Mouse (Mus musculus) urinary bladder, postnatal 10 days (tissue): ENCODE measurements around the gene Tshr.
"Not testable (repeated sequence)": the region's sequence is repeated elsewhere in the genome, so short reads cannot be mapped to it uniquely, and the experiment has no call there.

ENCODE experiments used
- DNase-seq: peaks from one replicate; pipeline ENCODE4 v3.0.0; 2022; ENCODE audit warnings: low spot score

Tshr gene

GRCm38 (mm10) chr12:91496226-91496558, 111.8 kb downstream of the Tshr start:
- DNase-seq, result no peak

DNA sequence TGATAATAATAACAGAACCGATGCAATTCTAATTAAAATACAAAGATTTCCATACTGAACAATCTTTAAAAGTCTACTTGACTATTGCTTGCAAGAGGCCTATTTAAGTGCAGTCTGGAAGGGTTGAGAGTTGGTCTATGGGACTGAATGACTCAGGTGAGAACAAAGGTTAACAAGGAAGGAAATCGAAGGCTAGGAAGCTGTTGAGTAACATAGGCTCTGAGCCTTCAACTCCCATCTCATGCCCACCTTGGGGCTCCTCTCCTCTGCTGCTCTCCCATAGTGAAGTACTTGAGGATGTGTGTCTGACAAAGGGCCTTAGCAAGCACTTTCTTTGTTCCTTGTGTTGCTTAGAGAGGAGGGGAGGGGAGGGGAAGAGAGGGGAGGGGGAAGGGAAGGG, 116.1 kb downstream of the Tshr start:
- no peak for DNase-seq

DNA sequence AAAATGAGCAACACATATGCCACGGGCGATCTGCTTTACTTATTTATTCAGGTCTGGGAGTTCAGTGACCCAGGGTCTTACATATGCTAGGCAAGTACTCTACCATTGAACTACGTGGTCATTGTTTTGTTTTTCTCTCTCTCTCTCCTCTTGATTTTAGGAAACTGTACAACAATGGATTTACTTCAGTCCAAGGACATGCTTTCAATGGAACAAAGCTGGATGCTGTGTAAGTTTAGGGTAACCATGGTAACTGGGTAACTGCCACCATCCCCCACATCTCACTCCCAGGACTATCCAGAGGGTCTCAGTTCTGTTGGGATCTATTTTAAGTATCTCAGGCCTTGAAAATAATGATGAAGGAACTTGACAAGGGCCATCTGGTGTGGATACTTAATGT, 127.4 kb downstream of the Tshr start:
- no peak for DNase-seq

GRCm38 (mm10) chr12:91513980-91514379, 129.6 kb downstream of the Tshr start:
- no peak for DNase-seq

- DNase-seq, result no peak
Measured at GRCm38 (mm10) chr12:91517808-91518207, 133.4 kb downstream of the Tshr start.

- DNase-seq, result no peak
Measured at GRCm38 (mm10) chr12:91523626-91524025, 139.3 kb downstream of the Tshr start.

DNA sequence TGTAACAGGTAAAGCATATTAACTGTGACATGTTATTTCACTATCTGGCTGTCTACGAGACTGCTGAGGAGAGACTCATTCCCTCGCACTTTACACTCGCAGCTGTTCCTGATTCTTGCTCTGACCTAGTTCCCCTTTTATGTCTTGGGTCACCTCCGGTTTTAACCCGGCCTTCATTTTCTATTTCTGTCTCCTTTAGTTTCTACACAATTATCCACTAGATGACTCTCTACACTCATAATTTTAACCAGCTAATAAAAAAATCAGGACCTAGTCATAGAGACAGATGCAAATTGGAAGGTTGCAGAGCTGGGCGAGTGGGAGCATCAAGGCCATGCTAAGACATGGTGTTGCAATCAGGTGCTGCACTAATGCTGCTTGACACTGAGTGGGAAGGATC, 150.2 kb downstream of the Tshr start:
- no peak for DNase-seq

GRCm38 (mm10) chr12:91540202-91540601, 155.8 kb downstream of the Tshr start:
- no peak for DNase-seq

DNA sequence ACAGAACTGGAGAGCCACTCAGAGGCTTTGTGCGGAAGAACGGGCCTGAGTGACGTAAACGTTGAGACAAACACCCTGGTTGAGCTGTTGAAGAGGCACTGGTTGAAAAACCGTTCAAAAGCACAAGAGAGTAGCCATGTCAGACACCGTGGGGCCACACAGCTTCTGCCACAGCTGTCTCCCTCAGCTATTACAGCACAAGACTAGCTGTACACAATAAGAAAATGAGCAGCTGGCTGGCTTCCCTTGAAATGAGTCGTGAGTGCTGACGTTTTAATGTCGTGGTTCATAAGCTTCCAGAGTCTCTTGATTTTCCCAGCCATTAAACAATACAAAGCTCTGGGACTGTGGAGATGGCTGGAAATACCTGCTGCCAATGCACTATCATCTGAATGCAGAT, 165.1 kb downstream of the Tshr start:
- no peak for DNase-seq

DNA sequence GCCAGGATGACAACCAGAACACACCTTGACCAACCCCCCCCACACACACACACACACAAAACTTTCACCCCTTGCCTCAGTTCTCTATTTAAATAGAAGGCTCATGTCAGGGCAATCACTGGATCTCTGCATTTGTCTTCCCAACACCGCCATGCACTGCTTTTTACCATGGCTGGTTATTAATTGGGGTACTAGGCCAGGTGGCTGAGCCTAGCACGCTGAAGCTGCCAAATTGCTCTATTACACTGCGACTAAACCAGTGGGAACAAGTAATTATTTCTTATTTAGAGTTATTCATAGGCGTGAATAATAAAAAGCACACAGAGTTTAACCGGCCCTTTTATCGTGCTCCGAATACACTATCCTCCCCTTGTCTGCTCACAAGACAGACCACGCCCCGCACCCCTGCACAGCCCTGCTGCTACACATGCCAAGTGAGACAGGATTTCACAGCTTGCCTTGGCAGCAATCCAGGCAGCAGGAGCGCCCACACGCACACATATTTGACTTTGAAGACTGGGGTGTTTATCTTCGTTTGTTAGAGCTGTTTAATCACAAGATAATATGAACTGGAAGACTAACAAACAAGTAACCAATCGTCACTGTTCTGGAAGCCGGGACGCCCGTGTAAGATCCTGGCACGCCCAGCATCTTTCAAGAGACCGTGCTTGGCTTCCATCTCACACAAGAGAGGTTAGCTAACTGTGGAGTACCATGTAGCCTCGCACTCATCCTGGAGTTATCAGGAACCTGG, 167.6 kb downstream of the Tshr start:
- DNase-seq, result peak; percentile 15

DNA sequence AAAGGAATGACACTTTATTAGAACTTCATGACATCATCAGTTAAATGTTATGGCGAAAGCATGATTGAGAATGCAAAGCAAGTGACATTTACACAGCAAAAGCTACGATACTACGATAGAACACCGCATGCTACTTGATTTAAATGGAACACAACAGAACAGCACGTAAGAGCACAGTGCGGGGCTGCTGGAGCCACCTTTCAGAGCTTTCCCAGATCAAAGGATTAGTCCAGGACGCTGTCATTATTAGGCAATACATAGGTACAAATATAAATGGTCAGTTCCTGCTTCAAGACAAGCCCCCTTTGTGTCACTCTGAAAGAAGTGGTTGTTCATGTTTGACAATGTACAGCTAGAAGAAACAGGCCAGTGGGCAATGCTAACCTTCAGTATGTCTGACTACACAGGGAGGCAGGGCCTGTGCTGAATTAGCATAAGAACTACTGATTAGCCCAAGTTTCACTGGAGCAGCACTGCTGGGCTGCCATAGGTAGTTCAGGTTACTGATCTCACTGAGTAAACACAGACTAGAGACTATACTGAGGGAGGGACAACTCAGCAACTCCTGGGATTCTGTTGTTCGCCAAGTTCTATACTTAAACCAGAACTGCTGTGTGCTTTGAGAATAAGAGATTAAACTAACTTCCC, 173.1 kb downstream of the Tshr start:
- DNase-seq, result not testable (repeated sequence)

- not testable (repeated sequence) for DNase-seq
Measured at GRCm38 (mm10) chr12:91558152-91558551, 173.8 kb downstream of the Tshr start.

GRCm38 (mm10) chr12:91567145-91567544, 182.8 kb downstream of the Tshr start:
- no peak for DNase-seq

DNA sequence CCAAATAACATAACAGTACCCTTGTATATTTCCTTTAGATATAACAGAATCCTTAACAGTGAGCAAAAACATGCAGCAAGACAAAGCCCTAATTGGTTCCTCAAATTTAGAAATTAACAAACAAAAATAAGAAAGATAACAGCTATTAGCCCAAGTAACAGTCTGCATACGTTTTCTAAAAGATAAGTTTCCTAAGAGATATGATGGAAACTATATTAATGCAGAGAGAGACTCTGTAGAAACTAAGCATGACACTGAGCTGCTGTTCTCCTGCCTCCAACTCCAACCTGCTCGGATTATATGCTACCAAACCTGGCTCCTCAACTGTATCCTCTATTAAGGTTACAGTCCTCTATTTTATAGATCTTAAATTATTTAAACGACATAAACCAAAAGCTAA, 184.9 kb downstream of the Tshr start:
- DNase-seq, result no peak

DNA sequence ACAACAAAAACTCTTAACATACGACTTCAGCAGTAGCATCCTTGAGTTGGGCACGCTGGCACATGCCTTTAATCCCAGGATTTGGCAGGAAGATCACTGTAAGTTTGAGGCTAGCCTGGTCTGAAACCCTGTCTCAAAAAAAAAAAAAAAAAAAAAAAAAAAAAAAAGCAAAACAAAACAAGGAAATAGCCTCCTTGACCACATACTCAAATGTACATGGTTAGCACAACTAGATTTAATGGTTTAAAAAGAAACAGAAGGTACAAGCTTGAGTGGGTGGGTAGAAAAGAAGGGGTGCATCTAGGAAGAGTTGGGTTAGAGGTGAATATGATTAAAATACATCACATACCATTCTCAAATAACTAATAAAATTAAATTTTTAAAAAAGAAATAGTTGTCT, 187.3 kb downstream of the Tshr start:
- no peak for DNase-seq

DNA sequence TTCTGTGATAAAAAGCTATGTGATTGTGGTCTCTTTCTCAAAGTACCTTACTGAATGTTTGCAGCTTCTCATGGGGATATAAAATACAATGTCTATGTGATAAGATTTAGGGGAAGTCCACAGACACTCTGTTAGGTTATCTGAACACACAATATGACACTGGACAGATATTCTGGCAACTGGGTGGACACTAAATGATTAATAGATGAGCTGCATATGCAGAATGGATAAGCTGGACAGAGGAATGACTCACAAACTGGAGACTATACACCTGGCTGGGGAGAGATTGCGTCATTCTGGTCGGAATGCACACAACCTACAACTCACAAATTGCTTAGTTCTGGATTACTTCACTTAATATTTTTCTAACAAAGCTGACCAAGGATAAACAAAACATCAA, 195.3 kb downstream of the Tshr start:
- no peak for DNase-seq

GRCm38 (mm10) chr12:91581204-91582070, 197.1 kb downstream of the Tshr start:
- no peak for DNase-seq

DNA sequence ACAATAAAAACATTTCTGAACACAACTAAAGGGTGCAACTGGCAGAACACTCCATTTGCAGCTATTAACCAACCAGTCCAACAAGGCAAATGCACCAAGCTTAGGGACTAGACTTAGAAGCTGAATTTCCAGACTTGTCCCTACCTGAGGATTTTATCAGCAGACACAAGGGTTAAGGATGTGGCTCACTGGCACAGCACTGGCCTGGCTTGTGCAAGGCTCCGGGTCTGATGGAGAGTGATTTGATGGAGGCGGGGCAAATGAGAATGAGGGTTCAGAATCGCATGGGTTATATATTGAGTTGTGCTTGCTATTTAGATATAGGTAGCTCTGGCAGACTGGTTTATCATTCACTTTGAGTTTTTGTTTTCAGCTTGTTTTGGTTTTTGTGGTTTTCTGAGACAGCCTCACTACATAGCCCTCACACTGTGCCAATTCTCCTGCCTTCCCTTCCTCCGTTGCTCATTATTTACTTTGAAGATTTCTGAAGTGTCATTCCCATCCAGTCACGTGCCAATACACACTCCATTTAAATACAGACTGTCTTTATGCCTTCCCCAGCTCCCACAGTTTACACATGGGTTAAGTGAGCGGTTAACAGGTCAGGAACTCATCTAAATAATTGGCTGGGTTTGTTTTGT, 198.1 kb downstream of the Tshr start:
- no peak for DNase-seq

GRCm38 (mm10) chr12:91583409-91583808, 199.0 kb downstream of the Tshr start:
- DNase-seq, result no peak

- DNase-seq, result no peak
Measured at GRCm38 (mm10) chr12:91585206-91585605, 200.8 kb downstream of the Tshr start.

DNA sequence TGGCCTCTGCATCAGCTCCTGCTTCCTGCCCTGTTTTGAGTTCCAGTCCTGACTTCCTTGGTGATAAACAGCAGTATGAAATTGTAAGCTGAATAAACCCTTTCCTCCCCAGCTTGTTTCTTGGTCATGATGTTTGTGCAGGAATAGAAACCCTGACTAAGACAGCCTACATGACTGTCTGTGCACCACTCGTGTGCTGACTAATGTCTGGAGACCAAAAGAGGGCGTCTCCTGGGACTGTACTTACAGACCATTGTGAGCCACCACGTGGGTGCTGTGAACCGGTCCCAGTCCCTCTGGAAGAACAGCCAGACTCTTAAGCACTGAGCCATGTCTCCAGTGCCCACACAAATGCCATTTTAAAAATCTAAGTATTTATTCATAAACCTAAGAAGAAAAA, 201.5 kb downstream of the Tshr start:
- DNase-seq, result not testable (repeated sequence)

- no peak for DNase-seq
Measured at GRCm38 (mm10) chr12:91587077-91587476, 202.7 kb downstream of the Tshr start.
